Mouse (Mus musculus) urinary bladder, postnatal 14 days (tissue): ENCODE data around the gene Vamp8.

Source experiments
- DNase-seq: peaks from one replicate; pipeline ENCODE4 v3.0.0; 2021; ENCODE audit warnings: low spot score

Gene Vamp8

GRCm38 (mm10) chr6:72371147-72371546 lies 19.4 kb downstream of the Vamp8 start:
- peak; percentile 44 for DNase-seq

- DNase-seq: no peak
Measured at GRCm38 (mm10) chr6:72370091-72370490, 20.4 kb downstream of the Vamp8 start.

GRCm38 (mm10) chr6:72369557-72369956 lies 20.9 kb downstream of the Vamp8 start:
- DNase-seq: no peak

- DNase-seq: no peak
Measured at GRCm38 (mm10) chr6:72367460-72367974, 23.0 kb downstream of the Vamp8 start.

- no peak for DNase-seq
Measured at GRCm38 (mm10) chr6:72366844-72367443, 23.6 kb downstream of the Vamp8 start, which contains the start of gene Rnf181. Rnf181 (minus strand) TSS chr6:72366956.

GRCm38 (mm10) chr6:72366304-72366703 lies 24.2 kb downstream of the Vamp8 start:
- DNase-seq: no peak

GRCm38 (mm10) chr6:72364985-72365384 lies 25.5 kb downstream of the Vamp8 start:
- DNase-seq: no peak

GRCm38 (mm10) chr6:72364009-72364408 lies 26.5 kb downstream of the Vamp8 start:
- DNase-seq: no peak

- peak; percentile 93 for DNase-seq
Measured at GRCm38 (mm10) chr6:72362132-72363028, 28.1 kb downstream of the Vamp8 start.

GRCm38 (mm10) chr6:72361121-72361551 lies 29.4 kb downstream of the Vamp8 start:
- DNase-seq: no peak

GRCm38 (mm10) chr6:72360599-72360935 lies 29.9 kb downstream of the Vamp8 start:
- no peak for DNase-seq

GRCm38 (mm10) chr6:72359891-72360598 lies 30.5 kb downstream of the Vamp8 start:
- no peak for DNase-seq

- DNase-seq: no peak
Measured at GRCm38 (mm10) chr6:72359343-72359742, 31.2 kb downstream of the Vamp8 start.

GRCm38 (mm10) chr6:72358086-72358764 lies 32.3 kb downstream of the Vamp8 start:
- DNase-seq: no peak

- DNase-seq: no peak
Measured at GRCm38 (mm10) chr6:72357164-72358079, 33.1 kb downstream of the Vamp8 start.

GRCm38 (mm10) chr6:72356001-72356532 lies 34.4 kb downstream of the Vamp8 start:
- DNase-seq: no peak

GRCm38 (mm10) chr6:72355066-72355911 lies 35.2 kb downstream of the Vamp8 start, which contains the start of gene Tmem150a:
Tmem150a (plus strand) TSS chr6:72355447.
- DNase-seq: peak; percentile 80

GRCm38 (mm10) chr6:72354025-72354424 lies 36.5 kb downstream of the Vamp8 start:
- DNase-seq: no peak

GRCm38 (mm10) chr6:72352636-72353405 lies 37.7 kb downstream of the Vamp8 start:
- no peak for DNase-seq
